Mouse (Mus musculus) midbrain, embryonic 15.5 days (tissue): ENCODE data around the gene Rpgrip1. TPM values are rescaled to one million over a fixed set of nuclear protein-coding genes. Genes with fewer than 3 reads are reported as not detected.
A peak's percentile ranks its signal among the peaks of the same experiment; 100 is the strongest.
"Not testable (repeated sequence)": the region's sequence is repeated elsewhere in the genome, so short reads cannot be mapped to it uniquely, and the experiment has no call there.

Source experiments
- ATAC-seq: fragments of 200-750 bp; cut with Nextera tagmentation; replicated peaks from 2 replicates; pipeline ENCODE4 v1.8.0; 2017; ENCODE audit warnings: moderate TSS enrichment
- H3K27ac ChIP-seq: fragments of 300-500 bp; sonication (generic); 2 replicates; pipeline ENCODE4 v1.5.1; 2015; ENCODE audit warnings: mild to moderate bottlenecking, inconsistent platforms
- H3K27me3 ChIP-seq: fragments of 300-500 bp; sonication (generic); replicated peaks from 2 replicates; pipeline ENCODE4 v1.6.1; 2015; ENCODE audit warnings: inconsistent platforms
- H3K36me3 ChIP-seq: fragments of 300-500 bp; sonication (generic); replicated peaks from 2 replicates; pipeline ENCODE4 v1.6.1; 2015; ENCODE audit warnings: inconsistent platforms
- H3K4me1 ChIP-seq: fragments of 300-500 bp; sonication (generic); 2 replicates; pipeline ENCODE4 v1.6.1; 2015; ENCODE audit warnings: inconsistent platforms
- H3K4me2 ChIP-seq: fragments of 300-500 bp; sonication (generic); 2 replicates; pipeline ENCODE4 v1.6.1; 2015; ENCODE audit warnings: inconsistent platforms, mild to moderate bottlenecking, moderate library complexity
- H3K4me3 ChIP-seq: fragments of 300-500 bp; sonication (generic); 2 replicates; pipeline ENCODE4 v1.5.1; 2015; ENCODE audit warnings: mild to moderate bottlenecking, inconsistent platforms
- H3K9ac ChIP-seq: fragments of 300-500 bp; sonication (generic); 2 replicates; pipeline ENCODE4 v1.6.1; 2015; ENCODE audit warnings: mild to moderate bottlenecking, inconsistent platforms
- H3K9me3 ChIP-seq: fragments of 300-500 bp; sonication (generic); 2 replicates; pipeline ENCODE4 v1.6.1; 2016; ENCODE audit warnings: inconsistent platforms
- WGBS: fragments of 180-500 bp; shearing (Covaris S2); methylation state at CpG from one replicate; pipeline ENCODE4 v1.1.7; 2015; ENCODE audit warnings: mixed read lengths; 5-methylcytosine and 5-hydroxymethylcytosine counted together
- polyA plus RNA-seq: library from polyadenylated mRNA; unstranded; fragments of >200 nt; fragmentation: Nextera tagmentation; extraction: Ambion mirVana; gene quantifications from 2 replicates; pipeline ENCODE4 v1.2.1, GENCODE M21; 2015

The Rpgrip1 gene
- 51.3 and 53.3 TPM in 2 replicates for polyA plus RNA-seq

GRCm38 (mm10) chr14:52110346-52110745, at the start of gene Rpgrip1:
TSS of gene Rpgrip1 (plus strand) at chr14:52110704.
- no peak within 1 kb of the TSS for H3K4me2 ChIP-seq
- H3K4me3 ChIP-seq = no peak within 1 kb of the TSS
- H3K27ac ChIP-seq = no peak within 1 kb of the TSS
- no peaks in the 10 kb centered on the region for H3K9me3 ChIP-seq
- WGBS = 82% methylated on average over 4 of the region's 4 CpGs
- ATAC-seq = no peak
- H3K9ac ChIP-seq = no peak within 1 kb of the TSS
- no peaks in the 10 kb centered on the region for H3K4me1 ChIP-seq
- no peaks in the 10 kb centered on the region for H3K27me3 ChIP-seq
- H3K36me3 ChIP-seq = no peaks in the 10 kb centered on the region

- Histone ChIP-seq H3K4me3 (no peak overlapping the region), H3K9me3 (no peaks in the 10 kb centered on the region), H3K27ac (no peak overlapping the region), H3K9ac (no peak overlapping the region), H3K4me2 (no peak overlapping the region), H3K36me3 (no peaks in the 10 kb centered on the region), H3K4me1 (no peaks in the 10 kb centered on the region), H3K27me3 (no peaks in the 10 kb centered on the region)
- no peak for ATAC-seq
- WGBS = 90% methylated on average over 1 of the region's 1 CpGs
Measured at GRCm38 (mm10) chr14:52060800-52061199, 49.7 kb upstream of the Rpgrip1 start.

- Histone ChIP-seq H3K27ac (no peak overlapping the region), H3K4me1 (no peaks in the 10 kb centered on the region), H3K9me3 (no peaks in the 10 kb centered on the region), H3K4me2 (no peak overlapping the region), H3K36me3 (no peaks in the 10 kb centered on the region), H3K27me3 (no peaks in the 10 kb centered on the region), H3K9ac (no peak overlapping the region), H3K4me3 (no peak overlapping the region)
- 89% methylated on average over 8 of the region's 8 CpGs for WGBS
- ATAC-seq = no peak
Measured at GRCm38 (mm10) chr14:52061798-52062197, 48.7 kb upstream of the Rpgrip1 start.

GRCm38 (mm10) chr14:52066135-52066534, 44.4 kb upstream of the Rpgrip1 start:
- no peak overlapping the region for H3K4me3 ChIP-seq
- WGBS = 56% methylated on average over 4 of the region's 4 CpGs
- no peak overlapping the region for H3K9ac ChIP-seq
- H3K27ac ChIP-seq = no peak overlapping the region
- H3K4me2 ChIP-seq = no peak overlapping the region
- no peaks in the 10 kb centered on the region for H3K4me1 ChIP-seq
- H3K9me3 ChIP-seq = no peaks in the 10 kb centered on the region
- H3K36me3 ChIP-seq = peaks cover 1% of the 10 kb centered on the region
- ATAC-seq = no peak
- H3K27me3 ChIP-seq = no peaks in the 10 kb centered on the region

- H3K9ac ChIP-seq = no peak overlapping the region
- H3K27me3 ChIP-seq = no peaks in the 10 kb centered on the region
- H3K4me3 ChIP-seq = no peak overlapping the region
- no peak overlapping the region for H3K4me2 ChIP-seq
- WGBS = 94% methylated on average over 15 of the region's 15 CpGs
- no peak overlapping the region for H3K27ac ChIP-seq
- ATAC-seq = peak; percentile 28; the same call in 1 of the 2 replicates
- no peaks in the 10 kb centered on the region for H3K4me1 ChIP-seq
- H3K9me3 ChIP-seq = no peaks in the 10 kb centered on the region
- peaks cover 36% of the 10 kb centered on the region for H3K36me3 ChIP-seq
Measured at GRCm38 (mm10) chr14:52071599-52072137, 38.8 kb upstream of the Rpgrip1 start.

- no peak overlapping the region for H3K9ac ChIP-seq
- ATAC-seq = no peak
- no peaks in the 10 kb centered on the region for H3K4me1 ChIP-seq
- H3K4me2 ChIP-seq = no peak overlapping the region
- no peaks in the 10 kb centered on the region for H3K9me3 ChIP-seq
- peaks cover 33% of the 10 kb centered on the region for H3K36me3 ChIP-seq
- H3K27ac ChIP-seq = no peak overlapping the region
- no peaks in the 10 kb centered on the region for H3K27me3 ChIP-seq
- H3K4me3 ChIP-seq = no peak overlapping the region
Measured at GRCm38 (mm10) chr14:52083083-52083482, 27.4 kb upstream of the Rpgrip1 start.

- H3K4me3 ChIP-seq = no peak overlapping the region
- WGBS = 85% methylated on average over 1 of the region's 1 CpGs
- no peak for ATAC-seq
- peaks cover 6% of the 10 kb centered on the region for H3K4me1 ChIP-seq
- no peak overlapping the region for H3K27ac ChIP-seq
- no peak overlapping the region for H3K4me2 ChIP-seq
- peaks cover 6% of the 10 kb centered on the region; the same call in 1 of the 2 replicates for H3K36me3 ChIP-seq
- no peaks in the 10 kb centered on the region for H3K9me3 ChIP-seq
- H3K9ac ChIP-seq = no peak overlapping the region
- no peaks in the 10 kb centered on the region for H3K27me3 ChIP-seq
Measured at GRCm38 (mm10) chr14:52094533-52094932, 16.0 kb upstream of the Rpgrip1 start.

- peaks cover 31% of the 10 kb centered on the region for H3K4me1 ChIP-seq
- H3K4me3 ChIP-seq, ATAC-seq, H3K9ac ChIP-seq, H3K27ac ChIP-seq, H3K27me3 ChIP-seq, H3K9me3 ChIP-seq, H3K36me3 ChIP-seq, H3K4me2 ChIP-seq: not testable (repeated sequence)
- 95% methylated on average over 3 of the region's 3 CpGs for WGBS
Measured at GRCm38 (mm10) chr14:52097191-52097590, 13.3 kb upstream of the Rpgrip1 start.

GRCm38 (mm10) chr14:52098387-52098786, 12.1 kb upstream of the Rpgrip1 start:
- H3K4me1 ChIP-seq = peaks cover 38% of the 10 kb centered on the region
- not testable (repeated sequence) for H3K4me2 ChIP-seq

GRCm38 (mm10) chr14:52099563-52099962, 10.9 kb upstream of the Rpgrip1 start:
- Histone ChIP-seq H3K27me3 (no peaks in the 10 kb centered on the region), H3K9ac (no peak overlapping the region), H3K27ac (no peak overlapping the region), H3K4me2 (no peak overlapping the region), H3K9me3 (no peaks in the 10 kb centered on the region), H3K36me3 (no peaks in the 10 kb centered on the region; the same call in 1 of the 2 replicates), H3K4me3 (no peak overlapping the region), H3K4me1 (peaks cover 38% of the 10 kb centered on the region)
- ATAC-seq = no peak
- 77% methylated on average over 2 of the region's 2 CpGs for WGBS

More at GRCm38 (mm10) chr14:52098387-52098786, 12.1 kb upstream of the Rpgrip1 start:
- H3K4me3 ChIP-seq, H3K9ac ChIP-seq, H3K27ac ChIP-seq, H3K9me3 ChIP-seq, ATAC-seq, H3K27me3 ChIP-seq, H3K36me3 ChIP-seq: not testable (repeated sequence)
- 89% methylated on average over 3 of the region's 3 CpGs for WGBS

GRCm38 (mm10) chr14:52100170-52100960, 10.1 kb upstream of the Rpgrip1 start:
- ATAC-seq = no peak
- Histone ChIP-seq H3K27me3 (no peaks in the 10 kb centered on the region), H3K4me3 (no peak overlapping the region), H3K9ac (no peak overlapping the region), H3K27ac (no peak overlapping the region), H3K4me2 (peak overlapping the region; percentile 71), H3K36me3 (no peaks in the 10 kb centered on the region; the same call in 1 of the 2 replicates), H3K4me1 (peaks cover 42% of the 10 kb centered on the region), H3K9me3 (no peaks in the 10 kb centered on the region)
- 77% methylated on average over 5 of the region's 5 CpGs for WGBS

GRCm38 (mm10) chr14:52101285-52102157, 9.0 kb upstream of the Rpgrip1 start:
- Histone ChIP-seq H3K9ac (no peak overlapping the region), H3K36me3 (no peaks in the 10 kb centered on the region; the same call in 1 of the 2 replicates), H3K4me3 (0 out of 2 replicates have a peak overlapping the region, but pooled peaks have one; percentile 81), H3K27me3 (no peaks in the 10 kb centered on the region), H3K4me1 (peaks cover 42% of the 10 kb centered on the region), H3K4me2 (peak overlapping the region; percentile 71), H3K9me3 (no peaks in the 10 kb centered on the region), H3K27ac (no peak overlapping the region)
- ATAC-seq = no peak
- WGBS = 97% methylated on average over 1 of the region's 1 CpGs
